Mouse (Mus musculus): Measurements from ENCODE around the gene Rnls.
A peak's percentile ranks its signal among the peaks of the same experiment; 100 is the strongest.

Rnls gene

DNA sequence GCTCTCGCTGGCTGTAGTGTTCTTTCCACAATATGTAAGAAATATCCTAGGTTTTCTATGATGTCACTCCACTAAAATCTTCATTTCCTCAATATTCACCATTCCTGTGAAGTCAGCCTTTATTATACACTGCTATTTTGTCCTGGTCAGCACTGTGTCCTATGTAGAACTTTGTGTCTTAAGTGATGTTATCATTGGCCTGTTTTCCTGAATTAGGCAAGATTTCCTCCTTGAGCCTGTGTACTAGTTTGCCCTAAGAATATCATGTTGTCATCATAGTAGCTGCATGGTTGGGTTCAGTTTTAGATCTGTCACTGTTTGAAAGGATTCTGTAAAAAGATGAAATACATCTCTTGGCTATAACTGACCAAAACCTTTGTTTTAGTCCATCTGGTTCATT, 203.3 kb downstream of the Rnls start:
- no peak for DNase-seq (ENCODE audit: inconsistent ontology term)

DNA sequence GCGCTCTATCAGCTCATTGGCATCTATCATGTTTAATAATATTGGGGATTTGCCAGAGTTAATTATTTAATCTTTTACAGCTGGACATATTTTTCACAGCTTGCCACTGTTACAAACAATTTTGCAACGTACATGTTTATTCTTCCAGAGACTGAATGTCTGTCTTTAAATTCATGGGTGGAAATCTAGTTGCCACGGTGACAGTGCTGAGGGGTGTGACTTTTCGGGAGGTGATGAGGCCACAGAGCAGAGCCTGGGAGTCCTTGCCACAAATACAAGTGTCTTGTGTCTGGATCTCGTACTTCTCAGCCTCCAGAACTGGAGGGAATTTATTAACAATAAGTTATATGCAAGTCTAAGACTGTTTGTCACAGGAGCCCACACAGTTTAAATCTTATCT, 212.5 kb downstream of the Rnls start:
- DNase-seq (ENCODE audit: inconsistent ontology term) = no peak

DNA sequence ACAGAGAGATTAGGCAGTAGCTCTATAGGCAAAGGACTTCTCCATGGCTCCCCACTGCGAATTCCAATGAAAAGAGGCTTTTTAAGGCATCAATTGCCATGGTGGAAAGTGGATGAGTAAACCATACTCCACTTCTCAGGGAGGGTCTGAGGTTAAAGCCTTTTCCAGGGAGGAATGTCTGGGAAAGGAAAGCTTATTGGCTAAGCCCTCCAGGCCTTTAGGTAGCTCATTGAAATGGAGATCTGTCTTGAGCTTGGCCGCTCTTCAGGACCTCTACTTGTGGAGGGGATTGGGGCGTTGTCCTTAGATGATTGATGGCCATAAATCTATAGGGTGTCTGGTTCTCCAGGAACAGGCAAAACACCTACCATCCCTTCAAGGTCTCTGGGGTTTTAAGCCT, 213.2 kb downstream of the Rnls start:
- no peak for DNase-seq (ENCODE audit: inconsistent ontology term)

DNA sequence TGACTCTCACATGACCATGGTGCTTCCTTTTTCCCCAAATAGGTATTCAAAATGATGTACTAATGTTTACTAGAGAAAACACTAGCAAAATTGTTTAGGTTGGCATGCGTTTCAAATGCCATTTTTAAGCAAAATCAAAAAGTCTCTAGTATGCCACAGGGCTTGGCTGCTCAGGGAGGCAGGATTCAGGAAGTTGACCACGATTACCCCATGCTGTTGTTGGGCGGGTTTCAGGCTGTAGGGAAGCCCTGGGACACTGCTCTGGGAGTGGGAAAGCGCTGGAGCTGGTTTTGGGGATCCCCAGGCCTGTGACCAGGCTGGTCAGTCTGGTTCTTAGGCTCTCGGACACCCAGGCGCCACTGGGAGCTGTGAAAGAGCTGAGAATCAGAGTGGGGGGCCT, 213.7 kb downstream of the Rnls start:
- DNase-seq (ENCODE audit: inconsistent ontology term) = no peak

DNA sequence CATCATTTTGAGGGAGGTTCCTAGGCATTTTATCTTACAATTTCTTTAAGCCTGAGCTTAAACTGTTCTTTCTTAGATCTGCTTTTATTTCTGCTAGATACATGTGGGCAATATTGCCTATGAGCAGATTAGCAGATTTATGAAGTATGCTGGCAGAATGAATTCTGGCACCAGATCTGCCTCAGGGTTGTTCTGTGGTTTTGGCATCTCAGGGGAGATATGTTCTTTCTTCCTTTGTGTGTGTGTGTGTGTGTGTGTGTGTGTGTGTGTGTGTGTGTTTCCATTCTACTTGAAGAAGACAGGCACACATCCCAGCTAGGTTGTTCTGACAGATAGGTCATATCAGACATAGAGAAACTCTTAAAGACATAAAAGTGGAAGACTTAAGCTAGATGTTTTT, 218.1 kb downstream of the Rnls start:
- peak; percentile 47 for DNase-seq (ENCODE audit: inconsistent ontology term)

DNA sequence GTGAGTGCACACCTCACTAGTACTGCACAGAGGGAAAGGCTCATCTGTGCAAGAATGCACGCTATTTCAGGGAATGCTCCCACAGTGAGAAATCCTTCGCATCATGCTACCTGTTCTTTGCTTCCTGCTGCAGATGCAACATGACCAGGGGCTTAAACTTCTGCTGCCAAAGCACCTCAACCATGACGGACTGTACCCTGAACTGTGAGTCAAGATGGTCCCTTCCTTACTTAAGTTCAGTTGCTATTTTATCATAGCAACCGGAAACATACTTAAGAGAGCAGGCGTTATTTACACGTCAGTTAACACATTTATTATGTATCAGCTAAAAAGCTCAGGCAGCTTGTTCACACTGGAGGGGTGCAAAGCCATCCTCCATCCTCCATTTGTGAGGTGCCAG, 222.2 kb downstream of the Rnls start:
- DNase-seq (ENCODE audit: inconsistent ontology term) = no peak

DNA sequence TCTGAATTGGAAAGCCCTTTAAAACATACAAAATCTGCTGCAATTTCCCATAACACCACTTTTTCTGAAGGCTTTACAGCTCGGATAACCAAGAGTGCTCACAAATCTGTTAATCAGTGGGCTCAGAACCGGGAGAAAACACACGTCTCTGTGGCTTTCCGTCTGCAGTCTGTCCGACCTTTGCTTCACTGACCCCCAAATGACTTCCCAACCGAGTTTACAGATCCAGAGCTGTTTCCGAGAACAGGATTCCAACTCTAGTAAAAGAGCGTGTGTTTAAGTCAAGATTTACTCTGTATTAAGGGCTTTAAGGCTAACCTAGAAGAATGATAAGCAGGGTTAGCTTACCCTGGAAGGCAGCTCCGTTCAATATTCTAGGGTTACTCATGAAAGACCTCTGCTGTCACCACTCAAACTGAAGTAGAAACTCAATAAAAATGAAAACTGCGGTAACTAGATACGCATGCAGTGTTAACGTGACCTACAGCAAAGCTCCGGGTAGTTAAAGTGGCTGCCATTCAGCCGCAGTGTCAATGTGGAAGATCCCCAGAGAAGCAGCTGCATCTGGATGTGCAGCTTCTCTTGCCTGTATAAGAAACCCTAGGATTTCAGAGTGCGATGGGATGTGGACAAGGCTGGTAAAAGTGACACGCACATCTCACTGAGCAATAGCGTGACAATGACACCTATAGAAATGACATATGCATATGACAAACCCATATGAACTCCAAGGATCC, 224.4 kb downstream of the Rnls start:
- no peak for DNase-seq (ENCODE audit: inconsistent ontology term)

DNA sequence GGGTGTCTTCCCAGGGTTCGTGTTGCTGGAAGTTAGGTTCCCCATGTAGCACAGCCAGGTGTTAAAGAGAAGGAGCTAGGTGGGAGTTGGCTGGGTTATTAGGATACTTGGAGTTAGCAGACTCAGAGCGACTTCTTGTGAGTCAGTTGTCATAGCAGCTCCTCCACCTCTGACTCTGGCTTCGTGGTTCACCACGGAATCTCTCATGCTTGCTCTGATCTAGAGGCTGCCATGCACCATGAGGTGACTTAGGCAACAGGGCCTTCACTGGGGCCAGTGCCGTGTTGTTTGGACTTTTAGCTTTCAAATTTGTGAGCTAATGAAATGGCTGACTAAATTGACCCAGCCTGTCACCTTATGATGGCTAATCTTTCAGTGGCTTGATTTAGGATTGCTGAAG, 227.3 kb downstream of the Rnls start:
- peak; percentile 20 for DNase-seq (ENCODE audit: inconsistent ontology term)

DNA sequence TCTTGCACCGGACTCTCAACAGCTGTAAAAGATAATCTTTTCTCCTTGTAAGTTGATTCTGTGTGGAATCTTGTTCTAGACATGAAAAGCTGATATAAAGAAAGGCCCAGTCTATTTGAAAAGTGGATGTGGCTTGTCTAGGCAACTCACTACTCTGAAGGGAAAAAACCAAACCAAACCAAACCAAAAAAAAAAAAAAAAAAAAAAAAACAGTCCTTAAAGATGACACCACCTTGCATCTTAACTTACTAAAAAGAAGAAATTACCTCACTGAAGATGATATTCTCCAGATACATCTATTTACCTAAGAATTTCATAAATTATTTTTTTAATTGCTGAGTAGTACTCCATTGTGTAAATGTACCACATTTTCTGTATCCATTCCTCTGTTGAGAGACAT, 230.2 kb downstream of the Rnls start:
- DNase-seq (ENCODE audit: inconsistent ontology term) = no peak

DNA sequence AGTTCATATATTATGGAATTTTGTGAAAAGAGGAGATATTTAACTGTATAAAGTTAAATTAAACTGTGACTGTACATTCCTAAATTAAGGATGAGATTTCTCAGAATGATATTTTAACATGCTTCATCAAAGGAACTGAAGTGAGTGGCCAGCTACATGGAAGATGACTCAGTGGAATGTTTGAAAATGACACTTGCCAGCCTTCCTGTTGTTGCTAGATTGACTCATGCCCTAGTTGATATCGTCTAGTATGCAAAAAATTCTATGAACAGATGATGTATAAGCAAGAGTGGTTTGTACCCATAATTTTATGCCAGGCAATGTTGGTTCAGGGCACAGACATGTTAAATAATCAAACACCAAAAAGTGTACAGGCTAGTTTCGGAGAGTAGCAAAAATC, 232.2 kb downstream of the Rnls start:
- peak; percentile 67 for DNase-seq (ENCODE audit: inconsistent ontology term)

DNA sequence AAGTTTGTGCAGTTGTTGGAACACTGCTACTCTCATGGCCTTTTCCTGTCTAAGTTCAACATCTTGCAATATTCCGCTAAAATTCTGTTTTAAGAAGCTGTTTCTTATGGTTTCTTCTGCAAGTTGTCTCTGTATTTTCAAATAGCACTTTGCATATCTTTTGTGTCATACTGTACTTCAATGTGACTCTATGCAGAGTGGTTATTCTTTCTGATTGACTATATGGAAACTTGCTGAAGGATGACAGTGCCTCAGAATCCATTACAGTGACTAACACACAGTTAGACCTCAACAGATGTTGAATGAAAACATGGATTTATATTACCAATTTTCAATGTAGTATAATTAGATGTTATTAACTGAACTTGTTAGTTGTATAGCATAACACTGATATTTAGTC, 232.9 kb downstream of the Rnls start:
- no peak for DNase-seq (ENCODE audit: inconsistent ontology term)

DNA sequence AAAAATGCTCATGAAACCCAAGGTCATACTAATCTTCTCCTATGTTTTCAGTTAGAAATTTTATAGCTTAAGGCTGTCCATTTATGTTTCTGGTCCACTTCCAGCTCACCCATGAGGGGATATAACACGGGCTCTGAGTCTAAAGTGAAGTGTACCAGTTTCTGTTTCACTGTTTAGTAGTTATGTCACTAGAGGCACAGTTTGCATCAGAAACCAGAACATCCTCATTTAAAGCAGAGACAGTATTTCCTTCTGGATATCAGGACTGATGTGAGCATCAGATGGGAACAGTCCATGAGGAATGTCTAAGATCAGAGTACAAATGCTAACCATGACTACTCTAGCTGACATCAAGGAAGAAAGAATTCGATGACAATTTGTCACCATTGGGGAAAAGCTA, 233.9 kb downstream of the Rnls start:
- DNase-seq (ENCODE audit: inconsistent ontology term) = no peak

DNA sequence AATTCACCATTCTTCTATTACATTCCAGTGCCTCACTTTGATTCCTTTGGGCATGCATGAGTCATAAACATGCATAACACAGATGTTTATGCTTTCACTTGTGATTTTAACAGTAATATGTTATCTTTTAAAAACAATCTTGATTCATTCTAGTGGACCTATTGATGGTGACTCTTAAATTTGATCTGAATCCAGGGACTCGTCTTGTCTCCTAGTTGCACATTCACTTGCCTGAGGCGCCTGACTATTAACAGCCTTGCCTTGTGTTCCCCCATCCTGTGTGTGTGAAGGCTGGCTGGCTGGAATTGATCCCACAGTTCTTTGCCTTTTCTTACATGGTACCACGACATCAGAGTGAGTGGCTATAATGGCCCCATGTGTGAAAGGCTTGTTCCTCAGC, 243.7 kb downstream of the Rnls start:
- DNase-seq (ENCODE audit: inconsistent ontology term) = no peak

DNA sequence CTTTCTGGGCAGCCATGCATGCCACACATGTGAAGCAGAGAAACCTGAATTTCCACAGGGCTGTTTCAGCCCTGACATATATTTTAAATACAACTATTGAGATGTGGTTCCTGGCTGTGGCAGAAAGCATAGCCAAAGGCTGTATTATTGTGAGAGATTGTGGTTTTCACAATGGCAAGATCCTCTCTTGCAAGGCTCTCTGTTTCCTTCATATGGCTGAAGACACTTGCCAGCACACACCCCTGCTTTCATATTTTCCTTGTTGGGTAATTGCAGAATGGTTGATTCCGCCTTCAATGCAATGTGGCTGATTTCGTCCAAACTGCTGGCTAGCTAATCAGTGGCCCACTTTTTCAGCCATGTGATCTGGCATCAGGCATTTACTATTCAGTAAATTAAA, 248.9 kb downstream of the Rnls start:
- no peak for DNase-seq (ENCODE audit: inconsistent ontology term)

DNA sequence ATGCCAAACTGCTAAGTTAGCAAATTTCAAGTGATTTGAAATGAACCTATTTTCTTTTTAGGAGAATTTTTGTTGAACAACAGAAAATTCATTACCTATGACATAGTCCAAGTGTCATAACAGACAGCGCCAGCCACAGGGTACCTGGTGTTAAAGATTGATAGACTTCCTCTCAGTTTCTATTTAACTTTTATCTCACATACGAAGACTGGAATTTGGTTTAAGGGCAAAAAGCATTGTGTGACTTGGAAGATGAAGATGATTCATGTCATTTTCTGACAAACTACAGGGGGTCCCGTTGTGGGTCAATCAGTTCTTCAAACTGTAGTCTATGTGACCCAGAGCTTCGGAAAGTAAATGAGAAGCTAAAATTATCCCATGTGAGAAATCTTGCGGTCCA, 254.8 kb downstream of the Rnls start:
- DNase-seq (ENCODE audit: inconsistent ontology term) = no peak

DNA sequence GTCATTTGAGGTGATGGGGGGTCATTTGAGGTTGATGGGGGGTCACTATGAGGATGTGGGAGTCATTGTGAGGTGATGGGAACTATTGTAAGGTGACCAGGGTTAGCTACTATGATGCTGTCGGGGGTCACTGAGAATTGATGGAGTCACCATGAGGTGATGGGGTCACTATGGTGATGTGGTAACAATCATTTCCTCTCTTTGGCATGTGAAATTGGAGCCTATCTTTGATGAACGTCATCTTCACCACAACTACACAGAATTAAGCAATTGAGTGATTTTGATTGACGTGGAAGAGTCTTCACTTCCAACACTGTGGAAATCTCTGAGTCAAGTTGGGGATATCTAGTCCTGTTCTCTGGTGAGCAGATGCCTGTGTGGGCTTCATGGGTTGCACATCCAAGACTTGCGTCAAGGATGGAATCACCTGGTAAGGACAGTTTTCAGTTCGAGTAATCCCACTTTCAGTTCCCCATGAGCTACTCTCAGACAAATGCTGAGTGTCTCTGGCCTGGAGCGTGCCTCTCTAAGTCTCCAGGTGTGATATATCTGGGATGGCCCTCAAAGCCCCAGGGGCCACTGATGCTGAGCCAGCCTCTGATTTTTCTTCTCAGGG, 269.4 kb downstream of the Rnls start:
- DNase-seq (ENCODE audit: inconsistent ontology term) = no peak

DNA sequence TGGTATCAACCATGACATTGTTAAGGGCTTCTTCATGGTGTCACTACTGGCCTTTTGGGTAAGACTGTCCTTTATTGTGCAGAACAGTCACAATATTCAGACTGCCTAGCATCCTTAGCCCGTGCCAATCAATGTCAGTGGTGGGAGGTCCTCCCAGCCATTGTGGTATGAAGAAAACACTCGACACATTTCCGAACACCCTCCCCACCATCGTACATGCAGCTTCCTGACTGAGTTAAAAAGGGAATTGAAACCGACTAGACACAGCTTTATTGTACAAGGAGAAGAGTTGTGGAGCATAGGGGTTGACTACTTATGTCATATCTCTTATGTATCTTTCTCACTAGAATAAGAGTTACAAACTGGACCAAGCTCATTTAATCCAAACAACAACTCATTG, 272.1 kb downstream of the Rnls start:
- no peak for DNase-seq (ENCODE audit: inconsistent ontology term)

DNA sequence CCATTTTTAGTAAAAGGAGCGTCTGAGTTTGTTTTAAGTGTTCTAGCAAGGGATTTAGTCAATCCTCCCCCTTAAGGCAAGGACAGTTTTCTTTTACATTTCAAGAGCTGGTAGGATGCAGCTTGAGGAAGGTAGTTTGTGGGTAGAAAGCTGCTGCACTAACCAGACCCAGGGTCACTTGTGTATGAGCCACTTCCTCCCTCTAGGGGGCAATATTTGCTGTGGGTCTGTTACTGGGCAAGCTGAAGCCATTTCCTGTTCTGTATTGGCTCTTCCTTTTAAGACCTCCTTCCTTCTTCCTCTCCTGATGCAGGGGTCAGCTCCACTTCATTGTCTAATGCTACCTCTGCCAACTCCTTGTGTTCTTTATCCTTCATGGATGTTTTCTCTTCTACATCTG, 273.2 kb downstream of the Rnls start:
- DNase-seq (ENCODE audit: inconsistent ontology term) = no peak

DNA sequence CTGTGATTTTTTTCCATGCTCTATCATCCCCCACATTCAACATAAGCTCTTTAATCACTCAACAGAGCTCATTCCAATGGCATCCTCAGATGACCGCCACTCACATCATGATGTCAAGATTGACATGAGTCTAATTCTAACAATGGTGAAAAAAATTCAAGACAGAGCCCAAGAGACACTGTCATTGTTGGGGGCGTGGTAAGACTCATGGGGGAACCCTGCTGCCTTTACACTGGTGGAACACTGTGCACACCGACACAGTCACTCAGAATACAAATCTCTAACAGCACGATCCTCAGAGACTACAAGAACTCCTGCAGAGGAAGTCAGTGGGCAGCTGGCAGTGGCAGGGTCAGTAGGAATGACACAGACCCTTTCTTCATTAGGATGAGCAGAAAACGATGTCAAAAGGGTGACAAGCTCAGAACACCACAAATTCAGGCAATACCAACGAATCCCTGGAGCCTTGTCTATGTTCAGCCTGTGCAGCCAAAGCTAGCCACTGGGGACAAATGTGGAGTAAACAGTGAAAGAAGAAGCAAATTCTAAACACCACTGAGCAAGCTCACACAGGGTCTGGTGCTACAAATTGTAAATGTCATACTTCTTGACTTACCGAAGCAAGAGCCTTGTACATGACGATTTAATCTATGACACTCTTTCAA, 277.3 kb downstream of the Rnls start:
- no peak for DNase-seq (ENCODE audit: inconsistent ontology term)

DNA sequence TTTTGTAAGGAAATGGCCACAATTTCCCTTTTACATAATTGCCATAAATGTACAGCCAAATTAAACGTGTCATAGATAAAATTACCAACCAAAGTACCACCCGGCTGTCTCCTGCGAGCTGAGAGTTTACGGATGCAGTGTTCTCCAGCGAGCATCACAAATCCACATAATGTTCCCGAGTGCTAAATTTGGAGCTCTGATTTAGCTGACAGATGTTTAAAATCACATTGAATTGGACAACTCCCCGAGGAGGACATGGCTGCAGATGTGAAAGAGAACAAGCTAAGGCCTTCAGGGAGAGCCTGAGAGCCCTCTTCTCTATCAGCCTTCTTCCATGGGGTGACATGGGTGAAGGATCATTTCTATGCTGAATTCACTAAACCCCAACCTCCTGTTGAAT, 278.3 kb downstream of the Rnls start:
- DNase-seq (ENCODE audit: inconsistent ontology term) = no peak

DNA sequence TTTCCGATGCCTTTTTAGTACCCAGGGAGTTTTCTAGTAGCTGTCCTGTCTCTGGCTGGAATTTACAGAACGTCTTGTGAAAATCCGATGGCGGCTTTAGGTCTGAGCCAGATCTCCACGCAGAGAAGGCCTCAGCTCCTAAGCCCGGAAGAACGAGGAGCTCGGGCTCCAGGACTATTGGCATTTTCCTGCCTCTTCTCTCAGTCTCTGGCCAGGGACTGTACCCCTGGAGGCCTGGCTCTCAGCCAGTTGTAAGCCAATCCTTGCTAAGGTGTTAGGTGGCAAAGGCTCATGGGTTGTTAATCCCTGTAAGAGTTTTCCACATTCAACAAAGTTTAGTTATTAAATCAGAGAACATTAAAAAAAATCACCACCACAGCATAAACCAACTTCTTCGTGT, 281.7 kb downstream of the Rnls start:
- no peak for DNase-seq (ENCODE audit: inconsistent ontology term)

DNA sequence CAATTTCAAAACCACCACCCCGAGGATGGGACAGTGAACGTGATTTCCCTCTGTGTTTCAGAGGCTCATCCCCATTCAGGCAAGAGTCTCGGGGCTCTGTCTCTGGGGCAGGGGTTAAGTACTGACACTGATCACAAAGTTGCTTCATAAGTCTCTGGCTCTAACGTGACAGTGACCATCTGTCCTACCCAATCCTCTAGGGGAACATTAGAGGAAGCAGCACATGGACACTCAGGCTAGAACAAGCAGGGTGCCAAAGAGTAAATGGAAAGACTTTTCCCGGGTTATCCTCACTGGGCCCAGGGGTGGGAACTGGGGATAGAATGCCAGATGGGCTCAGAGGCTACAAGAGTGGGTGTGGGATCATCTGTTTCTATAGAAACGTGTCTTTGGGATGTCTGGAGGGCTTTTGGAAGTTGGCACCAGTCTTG, 282.1 kb downstream of the Rnls start:
- DNase-seq (ENCODE audit: inconsistent ontology term) = no peak

DNA sequence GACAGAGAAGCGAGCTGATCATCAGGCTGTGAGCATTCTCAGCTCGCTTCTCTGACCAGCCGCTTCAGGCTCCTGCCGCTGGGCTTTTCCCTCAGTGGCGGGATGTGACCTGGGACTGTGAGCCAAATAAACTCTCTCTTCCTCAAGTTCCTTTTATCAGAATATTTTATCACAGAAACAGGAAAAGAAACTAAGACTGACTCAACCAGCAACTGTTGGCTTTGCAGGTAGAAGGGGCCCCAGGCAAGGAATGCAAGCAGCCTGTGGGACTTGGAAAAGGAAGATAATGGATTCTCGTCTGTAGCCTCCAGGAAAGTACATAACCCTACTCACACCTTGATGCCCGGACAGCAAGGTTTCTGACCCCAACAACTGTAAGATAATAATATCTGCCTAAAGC, 283.0 kb downstream of the Rnls start:
- no peak for DNase-seq (ENCODE audit: inconsistent ontology term)
